Mouse (Mus musculus): ENCODE results near the gene Gm44511. TPM values are rescaled to one million over a fixed set of nuclear protein-coding genes. Genes with fewer than 3 reads are reported as not detected.

The Gm44511 gene
- polyA plus RNA-seq, 1 experiment from 2014 or later: not detected

GRCm38 (mm10) chr6:128838342-128839265, 12.5 kb upstream of the Gm44511 start:
- WGBS (ENCODE audit: insufficient replicate concordance): under 1% methylated on average over 49 of the region's 49 CpGs
- Histone ChIP-seq H3K4me3 (ENCODE audit: low read depth, low read length) (peak overlapping the region; percentile 61), H3K4me2 (ENCODE audit: low read depth, low read length) (peak overlapping the region; percentile 93), H3K36me3 (replicated peaks; ENCODE audit: insufficient read depth, low read length) (no peaks in the 10 kb centered on the region), H3K4me1 (ENCODE audit: insufficient read depth) (peaks cover 39% of the 10 kb centered on the region), H3K9ac (replicated peaks) (peak overlapping the region; percentile 76), H3K27ac (ENCODE audit: low read depth) (peak overlapping the region; percentile 83), H3K27me3 (ENCODE audit: insufficient read depth, low read length) (no peaks in the 10 kb centered on the region), H3K9me3 (ENCODE audit: low read length) (no peaks in the 10 kb centered on the region)
- ATAC-seq (peak; percentile 52), DNase-seq (peak; percentile 89)
- TF ChIP-seq EP300 (IDR thresholded peaks at IDR 0.05; ENCODE audit: low read depth) (peak; percentile 28; the same call in 1 of the 2 replicates), CTCF (IDR thresholded peaks at IDR 0.05; ENCODE audit: low read depth) (no peak)

DNA sequence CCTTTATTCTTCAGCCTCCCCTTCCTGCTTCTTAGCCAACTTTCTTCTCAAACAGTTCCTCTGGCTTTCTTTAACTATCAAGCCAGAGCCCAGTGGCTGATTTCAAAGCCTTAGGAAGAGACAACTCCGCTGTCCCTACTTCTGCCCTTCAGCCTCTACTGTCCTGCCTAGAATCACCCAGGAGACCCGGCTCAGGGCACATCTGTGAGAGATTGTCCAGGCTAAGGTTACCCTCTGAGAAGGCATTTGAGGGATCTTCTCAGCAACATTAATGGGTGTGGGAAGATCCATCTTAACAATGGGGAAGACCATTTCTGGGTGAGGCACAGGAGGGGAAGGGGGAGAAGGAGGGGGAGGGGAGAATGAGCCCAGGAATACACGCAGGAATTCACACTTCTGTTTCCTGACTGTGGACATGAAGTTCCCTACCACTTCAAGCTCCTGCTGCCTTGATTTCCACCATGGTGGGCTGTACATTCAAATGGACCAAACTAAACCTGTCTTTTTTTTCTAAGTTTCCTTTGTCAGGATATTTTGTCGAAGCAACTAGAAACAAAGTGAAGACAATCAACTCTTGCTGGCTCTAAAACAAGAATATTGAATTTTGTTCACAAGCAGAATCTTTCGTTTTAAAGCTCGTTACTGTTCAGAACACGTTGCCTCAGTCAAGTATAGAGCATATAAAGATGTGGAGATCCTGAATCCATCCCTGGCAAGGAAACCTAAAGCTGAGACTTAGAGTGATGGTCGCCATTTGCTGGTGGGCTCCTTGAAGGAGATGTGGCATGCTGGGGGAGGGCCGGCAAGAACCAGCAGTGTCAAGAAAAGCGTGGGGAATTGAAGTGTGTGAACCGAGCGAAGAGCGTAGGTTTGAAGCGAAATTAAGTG, 11.6 kb upstream of the Gm44511 start:
- Histone ChIP-seq H3K27me3 (ENCODE audit: insufficient read depth, low read length) (0 out of 2 replicates have a peak, but pooled peaks cover 3% of the 10 kb centered on the region), H3K4me3 (ENCODE audit: low read depth, low read length) (peak overlapping the region; percentile 61), H3K9ac (replicated peaks) (peak overlapping the region; percentile 76; the same call in 1 of the 2 replicates), H3K4me1 (ENCODE audit: insufficient read depth) (peaks cover 37% of the 10 kb centered on the region), H3K4me2 (ENCODE audit: low read depth, low read length) (peak overlapping the region; percentile 93), H3K27ac (ENCODE audit: low read depth) (peak overlapping the region; percentile 18; the same call in 1 of the 2 replicates), H3K9me3 (ENCODE audit: low read length) (no peaks in the 10 kb centered on the region), H3K36me3 (replicated peaks; ENCODE audit: insufficient read depth, low read length) (no peaks in the 10 kb centered on the region)
- DNase-seq (no peak), ATAC-seq (no peak)
- TF ChIP-seq EP300 (IDR thresholded peaks at IDR 0.05; ENCODE audit: low read depth) (no peak), CTCF (IDR thresholded peaks at IDR 0.05; ENCODE audit: low read depth) (no peak)
- 5% methylated on average over 14 of the region's 14 CpGs for WGBS (ENCODE audit: insufficient replicate concordance)

- Histone ChIP-seq H3K36me3 (replicated peaks; ENCODE audit: insufficient read depth, low read length) (no peaks in the 10 kb centered on the region), H3K9me3 (ENCODE audit: low read length) (no peaks in the 10 kb centered on the region), H3K4me3 (ENCODE audit: low read depth, low read length) (no peak overlapping the region), H3K27ac (ENCODE audit: low read depth) (no peak overlapping the region), H3K4me1 (ENCODE audit: insufficient read depth) (peaks cover 31% of the 10 kb centered on the region), H3K4me2 (ENCODE audit: low read depth, low read length) (peak overlapping the region; percentile 93; the same call in 1 of the 2 replicates), H3K9ac (replicated peaks) (no peak overlapping the region), H3K27me3 (ENCODE audit: insufficient read depth, low read length) (0 out of 2 replicates have a peak, but pooled peaks cover 8% of the 10 kb centered on the region)
- WGBS (ENCODE audit: insufficient replicate concordance): 67% methylated on average over 6 of the region's 6 CpGs
- TF ChIP-seq EP300 (IDR thresholded peaks at IDR 0.05; ENCODE audit: low read depth) (no peak), CTCF (IDR thresholded peaks at IDR 0.05; ENCODE audit: low read depth) (no peak)
- no peak for ATAC-seq
- no peak for DNase-seq
Observed at GRCm38 (mm10) chr6:128836955-128837334, 10.8 kb upstream of the Gm44511 start.

GRCm38 (mm10) chr6:128836191-128836954, 10.3 kb upstream of the Gm44511 start:
- Histone ChIP-seq H3K27ac (ENCODE audit: low read depth) (0 out of 2 replicates have a peak overlapping the region, but pooled peaks have one; percentile 19), H3K9ac (replicated peaks) (no peak overlapping the region), H3K4me2 (ENCODE audit: low read depth, low read length) (peak overlapping the region; percentile 42; the same call in 1 of the 2 replicates), H3K4me1 (ENCODE audit: insufficient read depth) (peaks cover 26% of the 10 kb centered on the region), H3K27me3 (ENCODE audit: insufficient read depth, low read length) (0 out of 2 replicates have a peak, but pooled peaks cover 8% of the 10 kb centered on the region), H3K36me3 (replicated peaks; ENCODE audit: insufficient read depth, low read length) (no peaks in the 10 kb centered on the region), H3K9me3 (ENCODE audit: low read length) (no peaks in the 10 kb centered on the region), H3K4me3 (ENCODE audit: low read depth, low read length) (no peak overlapping the region)
- DNase-seq (no peak), ATAC-seq (no peak)
- TF ChIP-seq EP300 (IDR thresholded peaks at IDR 0.05; ENCODE audit: low read depth) (no peak), CTCF (IDR thresholded peaks at IDR 0.05; ENCODE audit: low read depth) (no peak)
- 24% methylated on average over 8 of the region's 8 CpGs for WGBS (ENCODE audit: insufficient replicate concordance)

- ATAC-seq (no peak), DNase-seq (no peak)
- H3K9me3 ChIP-seq (ENCODE audit: low read length): no peaks in the 10 kb centered on the region
- no peak overlapping the region for H3K27ac ChIP-seq (ENCODE audit: low read depth)
- H3K9ac ChIP-seq (replicated peaks): no peak overlapping the region
- H3K4me3 ChIP-seq (ENCODE audit: low read depth, low read length): no peak overlapping the region
- H3K36me3 ChIP-seq (replicated peaks; ENCODE audit: insufficient read depth, low read length): no peaks in the 10 kb centered on the region
- H3K4me1 ChIP-seq (ENCODE audit: insufficient read depth): peaks cover 26% of the 10 kb centered on the region
- WGBS (ENCODE audit: insufficient replicate concordance): 38% methylated on average over 4 of the region's 4 CpGs
- 0 out of 2 replicates have a peak, but pooled peaks cover 12% of the 10 kb centered on the region for H3K27me3 ChIP-seq (ENCODE audit: insufficient read depth, low read length)
- TF ChIP-seq EP300 (IDR thresholded peaks at IDR 0.05; ENCODE audit: low read depth): no peak
- no peak for TF ChIP-seq CTCF (IDR thresholded peaks at IDR 0.05; ENCODE audit: low read depth)
- H3K4me2 ChIP-seq (ENCODE audit: low read depth, low read length): no peak overlapping the region
Observed at GRCm38 (mm10) chr6:128835571-128835970, 9.5 kb upstream of the Gm44511 start.

Data from liver, postnatal 0 days (tissue).